Mouse (Mus musculus): ENCODE results near the gene Adi1. TPM values are rescaled to one million over a fixed set of nuclear protein-coding genes. Genes with fewer than 3 reads are reported as not detected.

The Adi1 gene
- polyA plus RNA-seq, 1 experiment from 2014 or later: 69.5 TPM

DNA sequence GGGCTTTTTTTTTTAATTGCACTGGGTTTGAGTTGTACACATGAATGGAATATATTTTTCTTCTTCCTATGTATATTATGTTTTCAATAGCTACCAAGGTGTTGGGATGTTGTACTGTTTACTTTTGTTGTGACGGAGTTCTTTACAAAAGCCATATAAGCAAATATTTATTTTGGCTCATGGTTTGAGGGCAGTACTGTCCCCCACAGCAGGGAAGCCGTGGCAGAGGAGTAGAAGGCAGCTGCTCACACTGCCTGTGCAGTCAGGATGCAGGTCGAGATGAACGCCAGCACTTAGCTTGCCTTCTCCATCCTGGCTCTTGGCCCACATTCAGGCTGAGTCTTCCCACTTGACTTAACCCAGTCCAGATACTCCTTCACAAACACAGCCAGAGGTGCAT, 8.3 kb upstream of the Adi1 start:
- no peak overlapping the region for H3K9ac ChIP-seq
- no peak overlapping the region for H3K4me3 ChIP-seq
- H3K27me3 ChIP-seq: no peaks in the 10 kb centered on the region
- peaks cover 10% of the 10 kb centered on the region for H3K4me1 ChIP-seq
- no peak overlapping the region for H3K27ac ChIP-seq
- ATAC-seq (ENCODE audit: insufficient number of reproducible peaks, insufficient read depth, low FRiP score, low TSS enrichment, low read depth): no peak
- WGBS: 67% methylated on average over 4 of the region's 4 CpGs
- H3K9me3 ChIP-seq: no peaks in the 10 kb centered on the region
- no peak overlapping the region for H3K4me2 ChIP-seq
- peaks cover 8% of the 10 kb centered on the region; the same call in 1 of the 2 replicates for H3K36me3 ChIP-seq

DNA sequence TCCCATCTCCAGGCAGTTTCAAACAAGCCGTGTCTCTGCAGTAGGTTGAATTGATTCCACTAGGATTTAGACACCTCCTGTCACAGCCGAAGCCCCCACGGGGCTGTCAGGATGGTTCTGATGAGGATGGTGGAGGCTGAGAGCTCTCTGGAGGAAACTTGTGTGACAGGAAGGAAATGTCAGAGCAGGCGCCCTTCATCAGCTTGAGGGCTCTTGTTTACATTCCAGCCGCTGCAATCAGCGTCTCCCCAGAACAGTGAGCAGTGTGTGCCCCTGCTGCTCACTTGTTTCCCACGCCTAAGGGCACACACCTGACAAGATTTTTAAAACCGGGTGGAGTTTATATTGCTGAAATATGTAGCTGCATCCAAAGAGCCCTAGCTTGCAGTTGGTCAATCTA, 7.7 kb upstream of the Adi1 start:
- Histone ChIP-seq H3K4me1 (peaks cover 10% of the 10 kb centered on the region), H3K36me3 (peaks cover 4% of the 10 kb centered on the region; the same call in 1 of the 2 replicates), H3K27me3 (no peaks in the 10 kb centered on the region), H3K4me2 (no peak overlapping the region), H3K9me3 (no peaks in the 10 kb centered on the region), H3K4me3 (no peak overlapping the region), H3K27ac (no peak overlapping the region), H3K9ac (peak overlapping the region; percentile 6; the same call in 1 of the 2 replicates)
- 15% methylated on average over 8 of the region's 8 CpGs for WGBS
- ATAC-seq (ENCODE audit: insufficient number of reproducible peaks, insufficient read depth, low FRiP score, low TSS enrichment, low read depth): no peak

DNA sequence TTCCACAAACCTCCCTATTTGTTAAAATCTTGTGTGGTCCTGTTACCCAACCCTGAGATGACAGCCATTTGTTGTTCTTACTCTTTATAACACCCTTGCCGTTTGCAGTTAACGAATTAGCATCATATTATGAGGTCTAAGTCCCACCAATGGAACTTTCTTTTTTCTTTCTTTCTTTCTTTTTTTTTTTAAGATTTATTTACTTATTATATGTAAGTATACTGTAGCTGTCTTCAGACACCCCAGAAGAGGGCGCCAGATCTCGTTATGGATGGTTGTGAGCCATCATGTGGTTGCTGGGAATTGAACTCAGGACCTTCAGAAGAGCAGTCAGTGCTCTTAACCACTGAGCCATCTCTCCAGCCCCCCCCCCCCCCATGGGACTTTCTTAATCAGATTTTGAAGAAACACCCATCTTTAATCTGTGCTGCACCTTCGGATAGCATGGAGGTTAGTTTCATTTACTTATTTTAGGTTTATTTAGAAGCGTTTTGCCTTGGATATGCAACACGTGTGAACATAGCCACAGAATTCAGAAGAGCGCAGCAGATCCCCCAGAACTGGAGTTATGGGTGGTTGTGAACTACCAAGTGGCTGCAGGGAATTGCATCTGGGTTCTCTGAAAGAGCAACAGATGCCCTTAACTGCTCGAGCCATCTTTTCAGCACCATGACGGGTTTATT, 852 bp upstream of the Adi1 start:
- 0 out of 2 replicates have a peak overlapping the region, but pooled peaks have one; percentile 77 for H3K9ac ChIP-seq
- H3K4me2 ChIP-seq: peak overlapping the region; percentile 68
- ATAC-seq (ENCODE audit: insufficient number of reproducible peaks, insufficient read depth, low FRiP score, low TSS enrichment, low read depth): no peak
- H3K27ac ChIP-seq: peak overlapping the region; percentile 97; the same call in 1 of the 2 replicates
- H3K36me3 ChIP-seq: peaks cover 17% of the 10 kb centered on the region
- no peaks in the 10 kb centered on the region for H3K9me3 ChIP-seq
- no peaks in the 10 kb centered on the region for H3K27me3 ChIP-seq
- 81% methylated on average over 10 of the region's 10 CpGs for WGBS
- peaks cover 12% of the 10 kb centered on the region for H3K4me1 ChIP-seq
- H3K4me3 ChIP-seq: peak overlapping the region; percentile 57; the same call in 1 of the 2 replicates

DNA sequence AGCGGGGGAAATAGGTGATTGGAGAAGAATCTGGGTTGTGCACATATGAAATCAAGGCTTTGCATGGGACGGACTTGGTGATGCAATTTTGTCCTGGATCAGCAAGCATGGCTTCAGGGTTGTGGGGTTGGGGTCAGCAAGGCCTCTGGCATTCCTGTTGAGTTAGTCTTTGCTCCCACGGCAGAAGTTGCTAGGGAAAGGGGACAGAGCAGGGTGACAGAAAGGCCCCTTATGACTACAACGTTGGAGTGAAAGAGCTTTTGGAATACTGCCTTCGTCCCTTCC, 836 bp downstream of the Adi1 start:
- peak overlapping the region; percentile 57 for H3K4me3 ChIP-seq
- H3K9ac ChIP-seq: peak overlapping the region; percentile 77
- no peak for ATAC-seq (ENCODE audit: insufficient number of reproducible peaks, insufficient read depth, low FRiP score, low TSS enrichment, low read depth)
- H3K27ac ChIP-seq: peak overlapping the region; percentile 97
- 61% methylated on average over 5 of the region's 5 CpGs for WGBS
- no peaks in the 10 kb centered on the region for H3K27me3 ChIP-seq
- H3K4me2 ChIP-seq: peak overlapping the region; percentile 68
- H3K9me3 ChIP-seq: no peaks in the 10 kb centered on the region
- peaks cover 29% of the 10 kb centered on the region for H3K36me3 ChIP-seq
- H3K4me1 ChIP-seq: peaks cover 12% of the 10 kb centered on the region

DNA sequence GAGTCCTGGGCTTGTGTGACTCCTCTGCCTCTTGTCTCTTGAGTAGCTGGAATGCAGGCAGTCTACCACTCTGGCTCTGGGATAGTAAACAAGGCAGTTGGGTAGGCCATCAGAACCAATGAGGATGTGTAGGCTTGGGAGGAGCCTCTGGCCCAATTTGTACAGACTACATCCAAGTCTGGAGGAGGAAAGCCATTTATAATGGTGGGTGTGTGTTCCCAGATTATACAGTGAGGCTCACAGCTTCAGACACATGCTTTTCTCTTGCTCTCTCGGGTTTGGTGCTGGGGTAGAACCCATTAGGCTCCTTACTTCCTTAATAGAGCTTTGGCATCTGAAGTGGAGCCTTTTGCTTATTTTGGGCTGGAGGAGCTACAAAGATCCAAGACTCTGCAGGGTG, 9.6 kb downstream of the Adi1 start:
- H3K9me3 ChIP-seq: no peaks in the 10 kb centered on the region
- no peaks in the 10 kb centered on the region for H3K4me1 ChIP-seq
- H3K4me2 ChIP-seq: no peak overlapping the region
- no peak overlapping the region for H3K27ac ChIP-seq
- H3K9ac ChIP-seq: no peak overlapping the region
- H3K4me3 ChIP-seq: no peak overlapping the region
- WGBS: 91% methylated on average over 1 of the region's 1 CpGs
- ATAC-seq (ENCODE audit: insufficient number of reproducible peaks, insufficient read depth, low FRiP score, low TSS enrichment, low read depth): no peak
- H3K27me3 ChIP-seq: no peaks in the 10 kb centered on the region
- peaks cover 42% of the 10 kb centered on the region for H3K36me3 ChIP-seq

DNA sequence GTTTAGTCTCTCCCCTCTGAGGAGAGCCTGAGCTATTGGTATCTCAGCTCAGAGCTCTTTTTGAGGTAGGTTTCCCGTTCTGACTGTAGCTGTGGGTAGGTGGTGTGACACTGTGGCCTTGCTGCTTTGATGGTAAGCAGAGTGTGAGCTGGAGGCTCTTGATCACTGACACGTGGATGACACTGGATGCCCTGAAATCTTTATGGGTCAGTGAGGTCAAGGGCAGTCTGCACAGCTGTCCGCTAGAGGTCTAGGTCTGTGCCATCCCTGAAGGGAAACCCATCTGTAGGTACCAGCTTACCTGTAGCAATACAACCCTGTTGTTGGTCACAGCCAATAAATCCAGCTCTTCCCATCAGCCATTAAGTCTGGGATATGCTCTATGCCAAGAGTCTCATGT, 10.7 kb downstream of the Adi1 start:
- Histone ChIP-seq H3K9me3 (no peaks in the 10 kb centered on the region), H3K4me3 (no peak overlapping the region), H3K9ac (no peak overlapping the region), H3K36me3 (peaks cover 46% of the 10 kb centered on the region), H3K27ac (no peak overlapping the region), H3K4me1 (no peaks in the 10 kb centered on the region), H3K4me2 (no peak overlapping the region), H3K27me3 (no peaks in the 10 kb centered on the region)
- 73% methylated on average over 3 of the region's 3 CpGs for WGBS
- ATAC-seq (ENCODE audit: insufficient number of reproducible peaks, insufficient read depth, low FRiP score, low TSS enrichment, low read depth): no peak

DNA sequence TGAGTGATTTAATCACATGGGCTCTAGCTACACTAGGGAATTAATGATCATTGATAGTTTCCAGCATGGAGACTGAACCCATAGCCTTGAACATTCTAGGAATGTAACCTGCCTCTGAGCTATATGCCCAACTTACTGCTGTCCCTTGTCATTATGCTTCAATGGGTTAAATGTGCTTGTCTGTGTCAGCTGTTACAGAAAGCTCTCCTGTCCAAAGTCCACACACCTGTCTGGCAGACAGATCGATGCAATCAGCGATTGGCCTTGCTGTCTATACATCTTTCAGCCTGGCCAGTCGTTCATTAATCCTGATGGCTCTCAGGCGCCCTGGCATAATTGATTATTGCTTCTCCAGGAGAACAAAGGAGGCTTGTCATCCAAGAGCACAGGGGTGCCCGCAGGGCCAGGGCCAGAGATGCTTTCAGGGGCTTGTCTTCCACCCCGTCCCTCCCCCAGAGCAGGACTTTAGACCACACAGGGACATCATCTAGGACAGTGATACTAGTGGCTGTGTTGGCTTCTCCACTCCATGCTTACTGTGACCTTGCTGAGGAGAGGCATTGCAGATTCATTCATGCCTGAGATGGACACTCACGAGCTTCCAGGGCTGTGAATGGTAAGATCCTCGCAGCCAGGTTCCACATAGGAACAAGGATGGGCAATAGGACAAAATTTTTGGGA, 11.3 kb downstream of the Adi1 start:
- no peaks in the 10 kb centered on the region for H3K4me1 ChIP-seq
- H3K27me3 ChIP-seq: no peaks in the 10 kb centered on the region
- H3K36me3 ChIP-seq: peaks cover 50% of the 10 kb centered on the region
- 57% methylated on average over 8 of the region's 8 CpGs for WGBS
- H3K9me3 ChIP-seq: no peaks in the 10 kb centered on the region
- no peak for ATAC-seq (ENCODE audit: insufficient number of reproducible peaks, insufficient read depth, low FRiP score, low TSS enrichment, low read depth)
- no peak overlapping the region for H3K27ac ChIP-seq
- H3K4me2 ChIP-seq: no peak overlapping the region
- no peak overlapping the region for H3K4me3 ChIP-seq
- H3K9ac ChIP-seq: no peak overlapping the region

DNA sequence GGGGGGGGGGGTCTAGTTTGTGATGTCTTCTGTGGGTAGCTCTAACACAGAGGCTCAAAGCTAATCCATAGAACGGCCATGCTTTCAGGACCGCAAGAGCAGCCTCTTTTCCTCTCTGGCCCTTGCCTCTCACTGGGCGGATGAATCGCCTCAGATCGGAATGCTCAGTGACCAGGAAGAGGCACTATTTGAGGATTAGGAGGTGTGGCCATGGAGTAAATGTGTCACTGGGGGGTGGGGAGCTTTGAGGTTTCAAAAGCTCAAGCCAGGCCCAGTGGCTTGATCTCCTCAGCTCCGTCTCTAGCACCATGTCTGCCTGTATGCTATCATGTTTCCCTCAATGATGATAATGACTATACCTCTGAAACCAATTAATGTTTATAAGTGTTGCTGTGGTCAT, 14.0 kb downstream of the Adi1 start:
- Histone ChIP-seq H3K9me3 (no peaks in the 10 kb centered on the region), H3K9ac (no peak overlapping the region), H3K27ac (no peak overlapping the region), H3K27me3 (no peaks in the 10 kb centered on the region), H3K4me3 (no peak overlapping the region), H3K4me1 (no peaks in the 10 kb centered on the region), H3K4me2 (no peak overlapping the region), H3K36me3 (peaks cover 55% of the 10 kb centered on the region)
- no peak for ATAC-seq (ENCODE audit: insufficient number of reproducible peaks, insufficient read depth, low FRiP score, low TSS enrichment, low read depth)
- WGBS: 90% methylated on average over 6 of the region's 6 CpGs

DNA sequence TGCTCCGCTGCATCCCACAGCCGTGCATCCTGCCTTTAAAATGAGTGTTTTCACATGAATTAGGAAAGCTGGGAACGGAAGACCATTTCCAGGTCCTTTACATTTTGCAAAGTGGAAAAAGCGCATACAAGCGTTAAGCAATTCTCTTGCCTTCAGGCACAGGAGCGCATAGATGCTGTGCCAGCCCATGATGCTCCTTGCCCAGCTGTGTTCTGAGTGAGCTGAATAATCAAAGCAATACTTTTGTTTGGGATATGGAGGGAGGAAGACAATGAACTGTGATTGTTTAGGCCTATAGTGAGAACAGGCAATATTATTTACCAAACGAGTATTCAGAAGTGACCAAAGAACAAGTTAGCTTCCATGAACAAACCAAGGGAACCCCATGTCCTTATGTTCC, 15.7 kb downstream of the Adi1 start:
- H3K9me3 ChIP-seq: no peaks in the 10 kb centered on the region
- H3K4me3 ChIP-seq: no peak overlapping the region
- no peak overlapping the region for H3K4me2 ChIP-seq
- no peak for ATAC-seq (ENCODE audit: insufficient number of reproducible peaks, insufficient read depth, low FRiP score, low TSS enrichment, low read depth)
- no peak overlapping the region for H3K27ac ChIP-seq
- H3K9ac ChIP-seq: no peak overlapping the region
- no peaks in the 10 kb centered on the region for H3K27me3 ChIP-seq
- H3K36me3 ChIP-seq: peaks cover 63% of the 10 kb centered on the region
- no peaks in the 10 kb centered on the region for H3K4me1 ChIP-seq
- WGBS: 93% methylated on average over 7 of the region's 7 CpGs

DNA sequence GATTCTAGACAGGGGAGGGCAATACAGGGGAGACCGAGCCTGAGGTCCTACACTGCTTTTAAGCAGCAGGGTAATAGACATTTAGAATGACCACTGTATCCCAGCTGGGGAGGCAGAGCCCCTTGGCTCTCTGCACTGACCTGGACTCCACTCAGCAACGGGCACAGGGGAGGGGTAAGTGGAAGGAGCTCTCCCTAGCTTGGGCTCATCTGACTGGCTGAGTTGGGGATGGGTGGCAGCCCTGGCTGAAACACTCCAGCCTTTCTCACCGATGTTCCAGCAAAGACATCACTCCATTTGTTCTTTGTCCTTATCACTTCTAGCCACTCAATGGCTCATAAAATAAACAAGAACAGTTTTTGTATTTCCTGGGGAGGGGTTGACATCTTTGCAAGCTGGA, 18.7 kb downstream of the Adi1 start:
- WGBS: 87% methylated on average over 3 of the region's 3 CpGs
- Histone ChIP-seq H3K36me3 (peaks cover 74% of the 10 kb centered on the region), H3K4me1 (no peaks in the 10 kb centered on the region), H3K27ac (no peak overlapping the region), H3K27me3 (no peaks in the 10 kb centered on the region), H3K9me3 (no peaks in the 10 kb centered on the region), H3K4me2 (no peak overlapping the region), H3K9ac (no peak overlapping the region), H3K4me3 (no peak overlapping the region)
- ATAC-seq (ENCODE audit: insufficient number of reproducible peaks, insufficient read depth, low FRiP score, low TSS enrichment, low read depth): no peak

DNA sequence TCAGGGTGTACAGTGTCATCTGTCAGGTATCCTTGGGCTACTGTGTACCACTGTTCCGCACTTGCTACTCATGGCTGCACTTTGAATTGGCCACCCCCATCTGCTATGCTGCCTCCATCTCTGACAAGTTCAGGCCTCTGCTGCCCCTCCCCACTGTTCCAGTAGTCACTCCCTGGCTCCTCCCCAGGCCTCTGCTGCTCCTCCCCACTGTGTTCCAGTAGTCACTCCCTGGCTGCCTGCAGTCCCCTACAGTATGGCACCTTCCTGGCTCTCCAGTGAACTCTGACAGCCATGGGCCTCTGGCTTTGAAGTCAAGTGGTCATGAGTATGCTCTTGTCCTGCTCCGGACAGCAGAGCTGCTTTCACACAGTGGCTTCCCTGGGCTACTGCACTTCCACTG, 19.2 kb downstream of the Adi1 start:
- Histone ChIP-seq H3K4me1 (no peaks in the 10 kb centered on the region), H3K9me3 (no peaks in the 10 kb centered on the region), H3K27ac (no peak overlapping the region), H3K4me3 (no peak overlapping the region), H3K27me3 (no peaks in the 10 kb centered on the region), H3K36me3 (peaks cover 69% of the 10 kb centered on the region), H3K4me2 (no peak overlapping the region), H3K9ac (0 out of 2 replicates have a peak overlapping the region, but pooled peaks have one; percentile 21)
- ATAC-seq (ENCODE audit: insufficient number of reproducible peaks, insufficient read depth, low FRiP score, low TSS enrichment, low read depth): no peak
- WGBS: 84% methylated on average over 2 of the region's 2 CpGs

DNA sequence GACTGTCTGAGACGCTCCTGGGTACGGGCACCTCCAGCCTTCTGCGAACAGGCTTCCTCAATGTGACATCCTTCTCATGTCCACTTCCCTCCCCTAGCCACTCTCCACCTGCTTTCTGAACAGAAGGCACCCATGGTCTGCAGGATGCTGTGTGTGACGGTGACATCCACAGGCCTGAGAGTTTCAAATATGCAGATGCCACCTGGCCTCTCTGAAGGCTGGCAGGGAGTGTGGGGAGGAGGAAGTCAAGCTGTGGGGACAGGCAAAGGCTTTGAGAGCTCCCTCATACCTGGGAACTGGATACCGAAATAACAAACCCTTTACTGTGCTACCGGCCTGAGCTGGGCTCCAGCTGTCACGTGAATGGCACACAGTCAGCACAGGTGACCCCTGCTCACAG, 19.7 kb downstream of the Adi1 start:
- Histone ChIP-seq H3K4me3 (no peak overlapping the region), H3K9ac (no peak overlapping the region), H3K9me3 (no peaks in the 10 kb centered on the region), H3K36me3 (peaks cover 63% of the 10 kb centered on the region), H3K4me2 (no peak overlapping the region), H3K27ac (no peak overlapping the region), H3K4me1 (no peaks in the 10 kb centered on the region), H3K27me3 (no peaks in the 10 kb centered on the region)
- WGBS: 91% methylated on average over 7 of the region's 7 CpGs
- no peak for ATAC-seq (ENCODE audit: insufficient number of reproducible peaks, insufficient read depth, low FRiP score, low TSS enrichment, low read depth)
